Mouse (Mus musculus): ENCODE results near the gene Shmt1. TPM values are rescaled to one million over a fixed set of nuclear protein-coding genes. Genes with fewer than 3 reads are reported as not detected.

Shmt1 gene
- total and polyA plus RNA-seq, 3 experiments = 11.1 to 107 (median 22.2) TPM

GRCm38 (mm10) chr11:60800892-60801291, 10.6 kb downstream of the Shmt1 start:
- peaks cover 11% of the 10 kb centered on the region; the same call in 1 of the 2 replicates for H3K4me1 ChIP-seq (ENCODE audit: insufficient read depth, low read depth, low read length)
- H3K36me3 ChIP-seq (replicated peaks) = peaks cover 92% of the 10 kb centered on the region
- TF ChIP-seq POLR2AphosphoS5 (IDR thresholded peaks at IDR 0.05; ENCODE audit: insufficient replicate concordance, low read depth, low read length) (no peak), GATA2 (IDR thresholded peaks at IDR 0.05; ENCODE audit: borderline replicate concordance, low read depth, low read length) (no peak), GATA1 (IDR thresholded peaks at IDR 0.05; ENCODE audit: borderline replicate concordance, low read length) (no peak), TAL1 (conservative IDR thresholded peaks at IDR 0.05; ENCODE audit: low read depth, low read length) (no peak), CTCF (IDR thresholded peaks at IDR 0.05; ENCODE audit: low read depth, low read length) (no peak)
- no peak for DNase-seq (ENCODE audit: low spot score)
- no peak overlapping the region for H3K4me3 ChIP-seq (ENCODE audit: low read depth, low read length)
- no peak for ATAC-seq (ENCODE audit: extremely low read depth, insufficient number of reproducible peaks, low FRiP score, poor library complexity, severe bottlenecking)
- no peaks in the 10 kb centered on the region for H3K27me3 ChIP-seq (ENCODE audit: insufficient read depth, low read length)
- no peaks in the 10 kb centered on the region for H3K9me3 ChIP-seq (replicated peaks)

DNA sequence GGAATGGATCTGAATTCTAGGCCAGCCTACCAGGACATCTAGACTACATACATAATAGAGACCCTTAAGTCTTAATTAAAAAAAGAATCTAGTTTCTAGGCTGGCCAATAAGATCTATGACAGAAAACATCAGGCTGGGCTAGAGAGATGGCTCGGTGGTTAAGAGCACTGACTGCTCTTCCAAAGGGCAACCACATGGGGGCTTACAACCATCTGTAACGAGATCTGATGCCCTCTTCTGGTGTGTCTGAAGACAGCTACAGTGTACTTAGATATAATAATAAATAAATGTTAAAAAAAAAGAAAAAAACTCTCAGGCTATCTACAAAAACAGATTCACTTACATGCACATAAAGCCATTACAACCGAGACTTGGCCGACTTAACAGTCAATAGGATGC, 11.5 kb downstream of the Shmt1 start:
- Histone ChIP-seq H3K27me3 (ENCODE audit: insufficient read depth, low read length) (no peaks in the 10 kb centered on the region), H3K36me3 (replicated peaks) (peaks cover 93% of the 10 kb centered on the region), H3K4me1 (ENCODE audit: insufficient read depth, low read depth, low read length) (peaks cover 9% of the 10 kb centered on the region; the same call in 1 of the 2 replicates), H3K4me3 (ENCODE audit: low read depth, low read length) (no peak overlapping the region), H3K9me3 (replicated peaks) (no peaks in the 10 kb centered on the region)
- no peak for TF ChIP-seq TAL1 (conservative IDR thresholded peaks at IDR 0.05; ENCODE audit: low read depth, low read length)
- no peak for TF ChIP-seq POLR2AphosphoS5 (IDR thresholded peaks at IDR 0.05; ENCODE audit: insufficient replicate concordance, low read depth, low read length)
- no peak for TF ChIP-seq GATA1 (IDR thresholded peaks at IDR 0.05; ENCODE audit: borderline replicate concordance, low read length)
- no peak for TF ChIP-seq CTCF (IDR thresholded peaks at IDR 0.05; ENCODE audit: low read depth, low read length)
- no peak for TF ChIP-seq GATA2 (IDR thresholded peaks at IDR 0.05; ENCODE audit: borderline replicate concordance, low read depth, low read length)
- no peak for ATAC-seq (ENCODE audit: extremely low read depth, insufficient number of reproducible peaks, low FRiP score, poor library complexity, severe bottlenecking)
- DNase-seq (ENCODE audit: low spot score) = no peak

GRCm38 (mm10) chr11:60796342-60796741, 15.2 kb downstream of the Shmt1 start:
- no peaks in the 10 kb centered on the region for H3K4me1 ChIP-seq (ENCODE audit: insufficient read depth, low read depth, low read length)
- ATAC-seq (ENCODE audit: extremely low read depth, insufficient number of reproducible peaks, low FRiP score, poor library complexity, severe bottlenecking) (no peak), DNase-seq (ENCODE audit: low spot score) (no peak)
- no peaks in the 10 kb centered on the region for H3K9me3 ChIP-seq (replicated peaks)
- TF ChIP-seq GATA2 (IDR thresholded peaks at IDR 0.05; ENCODE audit: borderline replicate concordance, low read depth, low read length) (no peak), POLR2AphosphoS5 (IDR thresholded peaks at IDR 0.05; ENCODE audit: insufficient replicate concordance, low read depth, low read length) (no peak), CTCF (IDR thresholded peaks at IDR 0.05; ENCODE audit: low read depth, low read length) (no peak), GATA1 (IDR thresholded peaks at IDR 0.05; ENCODE audit: borderline replicate concordance, low read length) (no peak), TAL1 (conservative IDR thresholded peaks at IDR 0.05; ENCODE audit: low read depth, low read length) (no peak)
- H3K4me3 ChIP-seq (ENCODE audit: low read depth, low read length) = no peak overlapping the region
- no peaks in the 10 kb centered on the region for H3K27me3 ChIP-seq (ENCODE audit: insufficient read depth, low read length)
- peaks cover 98% of the 10 kb centered on the region for H3K36me3 ChIP-seq (replicated peaks)

GRCm38 (mm10) chr11:60790472-60790871, 21.0 kb downstream of the Shmt1 start:
- Histone ChIP-seq H3K27me3 (ENCODE audit: insufficient read depth, low read length) (no peaks in the 10 kb centered on the region), H3K9me3 (replicated peaks) (no peaks in the 10 kb centered on the region), H3K4me1 (ENCODE audit: insufficient read depth, low read depth, low read length) (peaks cover 22% of the 10 kb centered on the region), H3K4me3 (ENCODE audit: low read depth, low read length) (no peak overlapping the region), H3K36me3 (replicated peaks) (peaks cover 95% of the 10 kb centered on the region)
- TF ChIP-seq CTCF (IDR thresholded peaks at IDR 0.05; ENCODE audit: low read depth, low read length) (no peak), TAL1 (conservative IDR thresholded peaks at IDR 0.05; ENCODE audit: low read depth, low read length) (no peak), GATA1 (IDR thresholded peaks at IDR 0.05; ENCODE audit: borderline replicate concordance, low read length) (no peak), GATA2 (IDR thresholded peaks at IDR 0.05; ENCODE audit: borderline replicate concordance, low read depth, low read length) (no peak), POLR2AphosphoS5 (IDR thresholded peaks at IDR 0.05; ENCODE audit: insufficient replicate concordance, low read depth, low read length) (no peak)
- ATAC-seq (ENCODE audit: extremely low read depth, insufficient number of reproducible peaks, low FRiP score, poor library complexity, severe bottlenecking) (no peak), DNase-seq (ENCODE audit: low spot score) (no peak)

- peaks cover 44% of the 10 kb centered on the region for H3K4me1 ChIP-seq (ENCODE audit: insufficient read depth, low read depth, low read length)
- no peaks in the 10 kb centered on the region for H3K27me3 ChIP-seq (ENCODE audit: insufficient read depth, low read length)
- no peaks in the 10 kb centered on the region for H3K9me3 ChIP-seq (replicated peaks)
- ATAC-seq (ENCODE audit: extremely low read depth, insufficient number of reproducible peaks, low FRiP score, poor library complexity, severe bottlenecking) (no peak), DNase-seq (ENCODE audit: low spot score) (no peak)
- H3K36me3 ChIP-seq (replicated peaks) = peaks cover 95% of the 10 kb centered on the region
- H3K4me3 ChIP-seq (ENCODE audit: low read depth, low read length) = no peak overlapping the region
- no peak for TF ChIP-seq TAL1 (conservative IDR thresholded peaks at IDR 0.05; ENCODE audit: low read depth, low read length)
Measured at GRCm38 (mm10) chr11:60787595-60787994, 23.9 kb downstream of the Shmt1 start.

GRCm38 (mm10) chr11:60784179-60784922, 27.2 kb downstream of the Shmt1 start:
- Histone ChIP-seq H3K9me3 (replicated peaks) (no peaks in the 10 kb centered on the region), H3K4me1 (ENCODE audit: insufficient read depth, low read depth, low read length) (peaks cover 75% of the 10 kb centered on the region), H3K4me3 (ENCODE audit: low read depth, low read length) (peak overlapping the region; percentile 6; the same call in 1 of the 2 replicates), H3K36me3 (replicated peaks) (peaks cover 97% of the 10 kb centered on the region), H3K27me3 (ENCODE audit: insufficient read depth, low read length) (no peaks in the 10 kb centered on the region)
- ATAC-seq (ENCODE audit: extremely low read depth, insufficient number of reproducible peaks, low FRiP score, poor library complexity, severe bottlenecking) (no peak), DNase-seq (ENCODE audit: low spot score) (no peak)
- TF ChIP-seq CTCF (IDR thresholded peaks at IDR 0.05; ENCODE audit: low read depth, low read length) (no peak), POLR2AphosphoS5 (IDR thresholded peaks at IDR 0.05; ENCODE audit: insufficient replicate concordance, low read depth, low read length) (no peak), GATA1 (IDR thresholded peaks at IDR 0.05; ENCODE audit: borderline replicate concordance, low read length) (no peak), GATA2 (IDR thresholded peaks at IDR 0.05; ENCODE audit: borderline replicate concordance, low read depth, low read length) (no peak), TAL1 (conservative IDR thresholded peaks at IDR 0.05; ENCODE audit: low read depth, low read length) (no peak)
